In the genomic region with DNA sequence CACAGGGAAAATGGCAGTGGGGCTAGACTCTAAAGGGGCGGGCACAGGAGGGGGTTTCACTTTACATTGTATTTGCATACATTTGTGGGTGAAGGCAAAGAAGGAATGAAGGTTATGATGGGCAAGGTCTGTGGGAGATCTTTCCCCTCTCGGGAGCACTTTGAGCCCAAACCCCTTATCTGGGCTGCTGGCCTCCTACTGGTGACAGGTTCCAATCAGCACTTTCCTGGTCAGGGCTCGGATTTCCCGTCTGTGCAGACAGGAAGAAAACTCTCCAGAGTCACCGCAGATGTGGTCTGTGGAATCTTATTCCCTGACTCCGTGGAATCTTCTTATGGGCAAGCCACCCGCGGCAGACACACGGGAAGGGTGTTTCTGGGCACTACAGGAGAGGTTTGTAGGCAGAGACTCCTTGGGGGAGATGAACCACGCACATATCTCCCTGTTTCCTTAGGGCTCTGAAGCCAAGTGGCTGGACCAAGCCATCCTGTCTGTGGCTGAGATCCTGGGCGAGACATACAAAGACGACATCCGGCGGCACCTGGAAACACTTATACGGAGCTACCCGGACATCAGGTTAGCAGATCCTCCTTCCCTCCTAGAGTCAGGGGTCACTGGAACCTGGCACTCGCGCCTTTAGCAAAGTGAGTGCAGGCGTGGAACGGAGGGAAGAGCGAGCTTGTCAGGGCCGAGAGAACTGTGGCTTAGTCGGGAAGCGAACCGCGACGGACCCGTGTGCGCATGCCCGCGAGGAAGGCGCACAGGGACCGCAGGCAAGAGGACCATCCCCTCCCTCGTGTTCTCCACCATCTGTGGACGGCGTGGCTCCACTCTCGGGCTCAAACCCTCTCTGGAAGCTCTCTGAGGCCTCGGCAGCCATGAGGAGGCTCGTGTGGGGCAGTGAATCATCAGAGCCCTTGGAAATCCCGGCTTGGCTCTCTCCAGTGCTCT, we compare ENCODE assay signal across 8 mouse cellular contexts. TPM values are rescaled to one million over a fixed set of nuclear protein-coding genes. Genes with fewer than 3 reads are reported as not detected.
DNase-seq lines count a peak whose midpoint lies in the region; ATAC-seq and TF ChIP-seq lines count a peak whose summit lies in the region.

No protein-coding gene starts in this region.

- peaks cover 13% of the 10 kb centered on the region for H3K4me1 ChIP-seq in bone marrow, adult 2 months (ENCODE audit: control insufficient read depth, insufficient read depth, low read length)
- peaks cover 47% of the 10 kb centered on the region for H3K4me1 ChIP-seq in intestine, embryonic 16.5 days (ENCODE audit: control insufficient read depth, insufficient read depth, low read length)

- H3K9me3 ChIP-seq in intestine, embryonic 16.5 days (ENCODE audit: control insufficient read depth, low read length) = no peaks in the 10 kb centered on the region

- peak overlapping the region; percentile 49 for H3K4me3 ChIP-seq in bone marrow, adult 2 months (replicated peaks; ENCODE audit: control insufficient read depth, low read depth, low read length)
- peak overlapping the region; percentile 50 for H3K4me3 ChIP-seq in intestine, embryonic 16.5 days (ENCODE audit: low read length)

- peak; percentile 15; the same call in 1 of the 2 replicates for ATAC-seq in intestine, embryonic 16.5 days

- H3K27me3 ChIP-seq in intestine, embryonic 16.5 days (replicated peaks; ENCODE audit: control insufficient read depth, insufficient read depth, low read length) = peaks cover 41% of the 10 kb centered on the region

- peak overlapping the region; percentile 64 for H3K9ac ChIP-seq in intestine, embryonic 16.5 days (ENCODE audit: low read depth, low read length)

- peak overlapping the region; percentile 83 for H3K4me2 ChIP-seq in intestine, embryonic 16.5 days (ENCODE audit: low read depth, low read length)

- H3K36me3 ChIP-seq in intestine, embryonic 16.5 days (ENCODE audit: control insufficient read depth, insufficient read depth, low read length) = no peaks in the 10 kb centered on the region

- intact Hi-C loops in left cerebral cortex, postnatal 36 days (cut with DNase I) = loop anchor here (10.0 kb wide), 1 partner anchor 216 kb away; no protein-coding TSS in a partner anchor
- intact Hi-C loops in gastrocnemius, postnatal 36 days (cut with DNase I) = loop anchor here (10.0 kb wide), 1 partner anchor 216 kb away; no protein-coding TSS in a partner anchor

- TF ChIP-seq CTCF in bone marrow, adult 2 months (IDR thresholded peaks at IDR 0.05; ENCODE audit: control insufficient read depth, insufficient read depth, low read length) = 0 out of 2 replicates have a peak, but pooled peaks have one; percentile 2

- WGBS in bone marrow, adult 2 months = 4% methylated on average over 40 of the region's 40 CpGs
- WGBS in intestine, embryonic 16.5 days = 1% methylated on average over 38 of the region's 40 CpGs

- peak; percentile 59; the same call in 1 of the 2 replicates for TF ChIP-seq POLR2A in bone marrow, adult 2 months (IDR thresholded peaks at IDR 0.05; ENCODE audit: borderline replicate concordance, control insufficient read depth, low read depth, low read length)

- H3K27ac ChIP-seq in bone marrow, adult 2 months (ENCODE audit: control insufficient read depth, insufficient read depth, low read depth, low read length, poor library complexity) = peak overlapping the region; percentile 58
- H3K27ac ChIP-seq in intestine, embryonic 16.5 days (ENCODE audit: low read length) = peak overlapping the region; percentile 43; the same call in 1 of the 2 replicates

- DNase-seq in left cerebral cortex, postnatal 36 days (ENCODE audit: low spot score in 2 of 2) = peak; percentile 43 to 44
- no peak for DNase-seq in left cerebral cortex, adult 18-20 months (ENCODE audit: low spot score in 2 of 2)
- DNase-seq in gastrocnemius, postnatal 36 days = peak; percentile 57 to 61
- DNase-seq in lung, postnatal 14 days = peak; percentile 45
- peak; percentile 60 for DNase-seq in right cerebral cortex, postnatal 4 days
- no peak for DNase-seq in spleen, adult 18-20 months

RNA-seq across cellular contexts. Expression of gene Exoc3l4, which starts 12.4 kb away (rescaled TPM):
- 1 to 10 TPM; 1.1 to 1.4 TPM for total RNA-seq in left cerebral cortex, postnatal 36 days (2021)
- 1 to 10 TPM; 2.2 to 2.7 TPM for total RNA-seq in left cerebral cortex, adult 18-20 months (2021)
- 7.3 and 18.4 TPM in 2 replicates for polyA plus RNA-seq in bone marrow, adult 2 months (2011; ENCODE audit: insufficient read depth, insufficient read length, low replicate concordance, missing spikeins)
- total RNA-seq in gastrocnemius, postnatal 36 days (2021) = 1 to 10 TPM; 1.8 to 4.6 TPM
- 20.4 and 29.1 TPM in 2 replicates for polyA plus RNA-seq in intestine, embryonic 16.5 days (2015; fragmentation: Nextera tagmentation; extraction: Ambion mirVana)

RNA-seq across cellular contexts. Expression of gene Tnfaip2, which starts 13.0 kb away (rescaled TPM):
- total RNA-seq in left cerebral cortex, postnatal 36 days (2021) = 1 to 10 TPM in 1 of 2 experiments, under 1 TPM in 1; 0.77 to 1.2 TPM
- total RNA-seq in left cerebral cortex, adult 18-20 months (2021) = 1 to 10 TPM in 1 of 2 experiments, under 1 TPM in 1; 0.51 to 1.0 TPM
- 91.4 and 149 TPM in 2 replicates for polyA plus RNA-seq in bone marrow, adult 2 months (2011; ENCODE audit: insufficient read depth, insufficient read length, low replicate concordance, missing spikeins)
- 10 to 100 TPM; 22.0 to 22.6 TPM for total RNA-seq in gastrocnemius, postnatal 36 days (2021)
- 2.7 and 3.5 TPM in 2 replicates for polyA plus RNA-seq in intestine, embryonic 16.5 days (2015; fragmentation: Nextera tagmentation; extraction: Ambion mirVana)

RNA-seq across cellular contexts. Expression of gene Lbhd2, which starts 22.6 kb away (rescaled TPM):
- 1 to 10 TPM; 1.2 to 1.9 TPM for total RNA-seq in left cerebral cortex, postnatal 36 days (2021)
- total RNA-seq in left cerebral cortex, adult 18-20 months (2021) = 1 to 10 TPM; 2.2 to 3.7 TPM
- not detected in 2 replicates for polyA plus RNA-seq in bone marrow, adult 2 months (2011; ENCODE audit: insufficient read depth, insufficient read length, low replicate concordance, missing spikeins)
- not detected for total RNA-seq in gastrocnemius, postnatal 36 days (2021)
- polyA plus RNA-seq in intestine, embryonic 16.5 days (2015; fragmentation: Nextera tagmentation; extraction: Ambion mirVana) = 1.2 TPM in 2 replicates

RNA-seq across cellular contexts. Expression of gene Cdc42bpb, which starts 51.7 kb away (rescaled TPM):
- total RNA-seq in left cerebral cortex, postnatal 36 days (2021) = 100 to 1,000 TPM; 146 to 152 TPM
- total RNA-seq in left cerebral cortex, adult 18-20 months (2021) = 100 to 1,000 TPM; 130 to 138 TPM
- 5.7 and 20.1 TPM in 2 replicates for polyA plus RNA-seq in bone marrow, adult 2 months (2011; ENCODE audit: insufficient read depth, insufficient read length, low replicate concordance, missing spikeins)
- 10 to 100 TPM; 18.6 to 18.7 TPM for total RNA-seq in gastrocnemius, postnatal 36 days (2021)
- polyA plus RNA-seq in intestine, embryonic 16.5 days (2015; fragmentation: Nextera tagmentation; extraction: Ambion mirVana) = 30.1 and 32.5 TPM in 2 replicates

RNA-seq across cellular contexts. Expression of gene Gm266, which starts 56.4 kb away (rescaled TPM):
- total RNA-seq in left cerebral cortex, postnatal 36 days (2021) = 1 to 10 TPM; 4.0 to 4.5 TPM
- 1 to 10 TPM; 3.4 to 5.0 TPM for total RNA-seq in left cerebral cortex, adult 18-20 months (2021)
- not detected in 2 replicates for polyA plus RNA-seq in bone marrow, adult 2 months (2011; ENCODE audit: insufficient read depth, insufficient read length, low replicate concordance, missing spikeins)
- total RNA-seq in gastrocnemius, postnatal 36 days (2021) = under 1 TPM; 0.69 to 0.84 TPM
- 11.7 and 12.2 TPM in 2 replicates for polyA plus RNA-seq in intestine, embryonic 16.5 days (2015; fragmentation: Nextera tagmentation; extraction: Ambion mirVana)

Comparison
In these comparisons a context has a peak if more than half of its experiments do, and no peak if none do; other contexts are left out.
1. DNase-seq: peak in left cerebral cortex, postnatal 36 days (2 of 2), gastrocnemius, postnatal 36 days (2 of 2), lung, postnatal 14 days (single experiment) and right cerebral cortex, postnatal 4 days (single experiment); none in left cerebral cortex, adult 18-20 months (0 of 2) and spleen, adult 18-20 months (0 of 2).
2. RNA of gene Tnfaip2, which starts 13.0 kb away (total RNA-seq): 22.0 to 22.6 TPM in gastrocnemius, postnatal 36 days; 0.77 to 1.2 TPM in left cerebral cortex, postnatal 36 days and 0.51 to 1.0 TPM in left cerebral cortex, adult 18-20 months; every median in the first group is over 10 times any median in the second.